Mouse (Mus musculus): ENCODE measurements around the gene Irf4.

Irf4 gene

GRCm38 (mm10) chr13:30765906-30766305 lies 16.9 kb downstream of the Irf4 start:
- DNase-seq, result no peak

GRCm38 (mm10) chr13:30766636-30767476 lies 17.8 kb downstream of the Irf4 start:
- no peak for DNase-seq

GRCm38 (mm10) chr13:30767477-30768127 lies 18.6 kb downstream of the Irf4 start:
- DNase-seq, result no peak

GRCm38 (mm10) chr13:30776021-30776420 lies 27.0 kb downstream of the Irf4 start:
- no peak for DNase-seq

GRCm38 (mm10) chr13:30777678-30778179 lies 28.7 kb downstream of the Irf4 start:
- DNase-seq, result no peak

- no peak for DNase-seq
These were observed 32.9 kb downstream of the Irf4 start for GRCm38 (mm10) chr13:30781905-30782304.

GRCm38 (mm10) chr13:30782419-30782818 lies 33.4 kb downstream of the Irf4 start:
- DNase-seq, result no peak

GRCm38 (mm10) chr13:30785423-30786040 lies 36.5 kb downstream of the Irf4 start:
- no peak for DNase-seq

GRCm38 (mm10) chr13:30786235-30787035 lies 37.4 kb downstream of the Irf4 start:
- no peak for DNase-seq

- DNase-seq, result no peak
These were observed 38.0 kb downstream of the Irf4 start for GRCm38 (mm10) chr13:30787036-30787320.

- no peak for DNase-seq
These were observed 38.5 kb downstream of the Irf4 start for GRCm38 (mm10) chr13:30787556-30787955.

GRCm38 (mm10) chr13:30787960-30788359 lies 38.9 kb downstream of the Irf4 start:
- DNase-seq, result no peak

GRCm38 (mm10) chr13:30788421-30788820 lies 39.4 kb downstream of the Irf4 start:
- DNase-seq, result no peak

- no peak for DNase-seq
These were observed 41.0 kb downstream of the Irf4 start for GRCm38 (mm10) chr13:30790016-30790415.

- no peak for DNase-seq
These were observed 43.3 kb downstream of the Irf4 start for GRCm38 (mm10) chr13:30792308-30792707.

- DNase-seq, result no peak
These were observed 43.7 kb downstream of the Irf4 start for GRCm38 (mm10) chr13:30792741-30793140.

GRCm38 (mm10) chr13:30793196-30793595 lies 44.2 kb downstream of the Irf4 start:
- DNase-seq, result no peak

GRCm38 (mm10) chr13:30793616-30794015 lies 44.6 kb downstream of the Irf4 start:
- no peak for DNase-seq

GRCm38 (mm10) chr13:30795960-30796359 lies 46.9 kb downstream of the Irf4 start:
- no peak for DNase-seq

GRCm38 (mm10) chr13:30801886-30802285 lies 52.9 kb downstream of the Irf4 start:
- DNase-seq, result no peak

GRCm38 (mm10) chr13:30802336-30802955 lies 53.4 kb downstream of the Irf4 start:
- no peak for DNase-seq

- no peak for DNase-seq
These were observed 60.2 kb downstream of the Irf4 start for GRCm38 (mm10) chr13:30809240-30809639.

- no peak for DNase-seq
These were observed 64.4 kb downstream of the Irf4 start for GRCm38 (mm10) chr13:30813464-30813863.

All from cerebellum, adult 9-10 months (tissue).